Mouse (Mus musculus) liver, postnatal 0 days (tissue): ENCODE results near the gene Parp12. TPM values are rescaled to one million over a fixed set of nuclear protein-coding genes. Genes with fewer than 3 reads are reported as not detected.

ENCODE experiments used
- ATAC-seq: fragments of 200-750 bp; cut with Nextera tagmentation; 2 replicates; pipeline ENCODE4 v1.8.0; 2017; ENCODE audit warnings: mild to moderate bottlenecking, moderate library complexity
- DNase-seq: peaks from one replicate; pipeline ENCODE4 v3.0.0-alpha.2; 2016
- H3K27ac ChIP-seq: fragments of 300-500 bp; sonication (generic); 2 replicates; pipeline ENCODE4 v1.5.1; 2014; ENCODE audit warnings: antibody characterized with exemption, moderate library complexity, mild to moderate bottlenecking, low read depth
- H3K27me3 ChIP-seq: fragments of 300-500 bp; sonication (generic); 2 replicates; pipeline ENCODE4 v1.6.1; 2014; ENCODE audit warnings: low read length, control low read depth, mixed read lengths; ENCODE audit not compliant: insufficient read depth
- H3K36me3 ChIP-seq: fragments of 300-500 bp; sonication (generic); replicated peaks from 2 replicates; pipeline ENCODE4 v1.6.1; 2014; ENCODE audit warnings: mild to moderate bottlenecking, control low read depth, low read length, moderate library complexity, mixed read lengths; ENCODE audit not compliant: insufficient read depth
- H3K4me1 ChIP-seq: fragments of 300-500 bp; sonication (generic); 2 replicates; pipeline ENCODE4 v1.6.1; 2014; ENCODE audit warnings: antibody characterized with exemption, mild to moderate bottlenecking, control low read depth; ENCODE audit not compliant: insufficient read depth
- H3K4me2 ChIP-seq: fragments of 300-500 bp; sonication (generic); 2 replicates; pipeline ENCODE4 v1.6.1; 2014; ENCODE audit warnings: low read depth, mild to moderate bottlenecking, low read length, moderate library complexity, mixed read lengths
- H3K4me3 ChIP-seq: fragments of 300-500 bp; sonication (generic); 2 replicates; pipeline ENCODE4 v1.5.1; 2014; ENCODE audit warnings: low read depth, low read length
- H3K9ac ChIP-seq: fragments of 300-500 bp; sonication (generic); replicated peaks from 2 replicates; pipeline ENCODE4 v1.6.1; 2014; ENCODE audit warnings: mild to moderate bottlenecking, moderate library complexity
- H3K9me3 ChIP-seq: fragments of 300-500 bp; sonication (generic); 2 replicates; pipeline ENCODE4 v1.6.1; 2016; ENCODE audit warnings: mild to moderate bottlenecking, control low read depth, low read length, mixed read lengths
- CTCF ChIP-seq: sonication (generic); IDR thresholded peaks from 2 replicates; pipeline ENCODE4 v1.5.1; 2016; ENCODE audit warnings: antibody characterized with exemption, low read depth
- EP300 ChIP-seq: IDR thresholded peaks from 2 replicates; pipeline ENCODE4 v1.6.1; 2016; ENCODE audit warnings: antibody characterized with exemption, low read depth, mild to moderate bottlenecking
- WGBS: fragments of 180-500 bp; shearing (Covaris S2); extraction: QIAGEN DNeasy Blood & Tissue Kit; methylation state at CpG from one replicate; pipeline ENCODE4 v1.1.7; 2014; ENCODE audit not compliant: insufficient replicate concordance; 5-methylcytosine and 5-hydroxymethylcytosine counted together
- polyA plus RNA-seq: library from polyadenylated mRNA; unstranded; fragments of >200 nt; fragmentation: Nextera tagmentation; extraction: Ambion mirVana; gene quantifications from 2 replicates; pipeline ENCODE4 v1.2.1, GENCODE M21; 2015

Gene Parp12
- polyA plus RNA-seq, 1 experiment from 2014 or later = 6.9 TPM

DNA sequence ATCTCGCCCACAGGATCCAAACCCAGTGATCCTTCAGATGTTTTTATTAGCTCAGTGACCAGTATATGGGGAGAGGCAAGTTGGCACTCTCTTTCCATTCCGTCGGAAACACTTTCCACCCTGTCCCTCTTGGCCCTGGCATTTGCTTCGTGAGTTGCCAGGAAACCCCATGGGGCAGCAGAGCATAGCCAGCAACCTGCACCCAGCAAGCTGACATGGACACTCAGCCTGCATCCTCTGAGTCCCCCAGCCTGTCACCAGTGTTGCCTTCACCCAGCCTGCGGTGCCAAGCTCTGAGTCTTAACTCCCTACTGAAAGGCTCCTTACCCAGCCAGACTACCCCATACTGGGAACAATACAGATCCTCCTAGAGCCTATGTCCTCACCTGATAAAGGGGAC lies 69.0 kb downstream of the Parp12 start:
- DNase-seq (no peak), ATAC-seq (no peak)
- Histone ChIP-seq H3K4me1 (no peaks in the 10 kb centered on the region), H3K27ac (no peak overlapping the region), H3K9ac (no peak overlapping the region), H3K9me3 (no peaks in the 10 kb centered on the region), H3K36me3 (no peaks in the 10 kb centered on the region), H3K4me3 (no peak overlapping the region), H3K27me3 (no peaks in the 10 kb centered on the region), H3K4me2 (no peak overlapping the region)
- TF ChIP-seq EP300 (no peak), CTCF (no peak)
- WGBS = 76% methylated on average over 5 of the region's 5 CpGs

DNA sequence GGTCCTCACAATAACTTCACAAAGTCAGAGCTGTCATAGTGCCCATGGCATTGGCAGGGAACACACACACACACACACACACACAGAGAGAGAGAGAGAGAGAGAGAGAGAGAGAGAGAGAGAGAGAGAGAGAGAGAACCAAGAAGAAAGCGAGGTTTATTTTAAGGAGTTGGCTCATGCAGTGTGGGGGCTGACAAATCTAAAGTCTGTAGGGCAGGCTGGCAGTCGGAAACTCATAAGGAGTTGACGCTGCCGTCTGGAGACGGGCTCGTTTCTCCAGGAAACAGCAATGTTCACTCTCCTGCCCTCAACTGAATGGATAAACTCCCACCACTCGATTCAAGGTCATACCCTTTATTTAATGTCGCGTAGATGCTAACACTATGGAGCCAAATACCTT lies 77.7 kb downstream of the Parp12 start:
- no peak for TF ChIP-seq EP300
- TF ChIP-seq CTCF = no peak
- Histone ChIP-seq H3K4me1 (0 out of 2 replicates have a peak, but pooled peaks cover 2% of the 10 kb centered on the region), H3K36me3 (no peaks in the 10 kb centered on the region), H3K27ac (no peak overlapping the region), H3K27me3 (no peaks in the 10 kb centered on the region), H3K9me3 (no peaks in the 10 kb centered on the region), H3K4me2 (no peak overlapping the region), H3K9ac (no peak overlapping the region), H3K4me3 (no peak overlapping the region)
- DNase-seq = no peak
- no peak for ATAC-seq
- WGBS = 70% methylated on average over 9 of the region's 9 CpGs

Other genes starting within 250 kb of the Parp12 start
- 10.3 and 10.6 TPM in 2 replicates for gene Tbxas1, start 242.9 kb downstream of the Parp12 start, polyA plus RNA-seq
- gene Hipk2, start 242.2 kb downstream of the Parp12 start, polyA plus RNA-seq = 9.6 and 9.7 TPM in 2 replicates
- gene Kdm7a, start 88.4 kb upstream of the Parp12 start, polyA plus RNA-seq = 3.6 and 4.2 TPM in 2 replicates